Mouse (Mus musculus) G1E (cell line): ENCODE measurements around the gene Pef1.

Experiments used
- CTCF ChIP-seq: IDR thresholded peaks from 2 replicates; pipeline ENCODE4 v1.5.1; 2012; ENCODE audit warnings: low read depth, low read length, inconsistent platforms, mixed read lengths
- GATA1 ChIP-seq: IDR thresholded peaks from 2 replicates; pipeline ENCODE4 v1.6.1; 2012; ENCODE audit warnings: borderline replicate concordance, low read length, inconsistent platforms, mixed read lengths
- GATA2 ChIP-seq: IDR thresholded peaks from 2 replicates; pipeline ENCODE4 v1.6.1; 2012; ENCODE audit warnings: low read depth, low read length, inconsistent platforms, borderline replicate concordance
- POLR2AphosphoS5 ChIP-seq: IDR thresholded peaks from 2 replicates; pipeline ENCODE4 v1.6.1; 2012; ENCODE audit warnings: low read depth, low read length, inconsistent platforms; ENCODE audit not compliant: insufficient replicate concordance
- TAL1 ChIP-seq: conservative IDR thresholded peaks from 2 replicates; pipeline ENCODE4 v1.6.1; 2012; ENCODE audit warnings: low read depth, low read length, inconsistent platforms, mixed read lengths

GRCm38 (mm10) chr4:130166061-130166460 is 63.7 kb downstream of the Pef1 start:
- TF ChIP-seq CTCF (no peak), TAL1 (no peak), GATA1 (no peak), GATA2 (no peak), POLR2AphosphoS5 (no peak)
